Mouse (Mus musculus) adrenal gland, adult 8-10 months (tissue): ENCODE data around the gene Ccdc155. TPM values are rescaled to one million over a fixed set of nuclear protein-coding genes. Genes with fewer than 3 reads are reported as not detected.
"Not testable (repeated sequence)": the region's sequence is repeated elsewhere in the genome, so short reads cannot be mapped to it uniquely, and the experiment has no call there.

Experiments
- DNase-seq: peaks from one replicate; pipeline ENCODE4 v3.0.0; 2022
- total RNA-seq, 4 experiments: library from RNA; stranded (reverse); gene quantifications; 2 replicates each; pipeline ENCODE4 v1.2.4; 2022

Gene Ccdc155
- total RNA-seq, 4 experiments from 2014 or later: 0.12 to 1.2 (median 0.29) TPM

DNA sequence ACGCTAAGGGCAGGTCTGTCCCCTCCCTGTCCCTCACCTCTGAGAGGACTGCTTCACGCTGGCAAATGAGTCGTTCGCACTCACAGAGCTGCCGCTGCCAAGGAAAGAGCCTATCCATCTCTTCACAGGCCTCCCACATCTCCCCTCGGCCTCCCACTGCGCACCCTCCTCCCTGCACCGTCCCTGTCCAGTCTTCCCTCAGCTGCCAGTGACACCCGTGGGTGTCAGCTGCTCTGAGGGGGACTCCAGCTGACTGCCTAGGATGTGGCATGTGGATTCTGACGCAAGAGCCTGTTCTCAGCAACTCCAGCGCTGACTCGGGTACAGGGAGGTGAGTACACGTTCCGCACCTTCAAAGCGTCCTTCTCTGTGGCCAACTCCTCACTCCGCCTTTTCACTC lies 15.1 kb downstream of the Ccdc155 start:
- DNase-seq: no peak

DNA sequence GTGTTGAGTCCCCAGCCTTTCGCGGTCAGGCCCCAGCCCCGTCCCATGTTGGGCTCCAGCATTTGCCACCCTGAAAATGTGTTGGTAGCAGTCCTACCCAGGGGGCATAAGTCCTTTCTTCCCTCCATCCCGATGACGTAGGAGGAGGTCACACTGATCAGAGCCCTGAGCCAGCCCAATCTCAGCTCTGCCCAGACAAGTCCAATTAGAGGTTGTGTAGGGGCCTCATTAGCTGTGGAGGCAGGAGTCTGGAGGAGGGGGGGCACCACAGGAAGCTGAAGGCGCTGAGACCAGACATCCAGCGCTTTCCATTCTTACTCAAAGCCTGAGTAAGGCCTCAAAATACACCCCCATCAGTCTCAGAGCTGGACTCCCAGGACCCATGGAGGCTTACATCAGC lies 18.8 kb downstream of the Ccdc155 start:
- DNase-seq: no peak

DNA sequence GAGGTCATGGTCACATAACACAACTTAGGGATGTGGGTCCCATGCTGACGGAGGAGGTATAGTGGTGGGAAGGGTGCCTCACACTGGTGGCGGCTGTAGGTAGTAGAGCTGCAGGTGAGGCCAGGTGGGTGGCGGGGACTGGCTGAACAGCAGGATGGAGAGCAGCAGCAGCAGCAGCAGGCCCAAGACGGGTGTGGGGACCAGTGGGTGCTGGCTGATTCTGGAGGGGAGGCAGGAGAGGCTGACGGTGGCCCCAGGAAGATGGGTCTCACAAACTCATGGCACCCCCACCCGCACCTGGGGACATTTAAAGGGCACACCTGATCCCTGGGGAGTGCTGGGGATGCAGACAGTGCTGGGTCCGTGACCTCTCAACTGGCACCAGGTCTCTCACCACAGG lies 21.0 kb downstream of the Ccdc155 start:
- no peak for DNase-seq

DNA sequence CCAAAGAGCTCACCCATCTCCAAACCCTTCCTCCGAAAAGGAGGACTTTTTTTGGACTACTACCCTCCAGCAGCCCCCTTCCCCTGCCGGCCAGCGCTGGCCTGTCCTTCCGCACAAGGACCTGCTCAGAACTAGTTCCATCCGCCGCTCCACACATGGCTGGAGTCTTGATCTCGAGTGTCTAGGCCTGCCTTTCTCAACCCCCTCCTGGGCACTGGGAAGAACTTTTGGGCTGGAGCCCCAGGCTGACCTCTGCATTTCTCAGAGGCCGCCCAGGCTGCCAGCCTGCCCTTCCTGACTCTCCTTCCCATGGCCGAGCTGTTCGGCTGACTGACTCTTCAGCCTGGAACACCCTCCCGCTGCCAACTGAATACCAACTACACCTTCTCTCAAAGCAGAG lies 22.1 kb downstream of the Ccdc155 start:
- no peak for DNase-seq

DNA sequence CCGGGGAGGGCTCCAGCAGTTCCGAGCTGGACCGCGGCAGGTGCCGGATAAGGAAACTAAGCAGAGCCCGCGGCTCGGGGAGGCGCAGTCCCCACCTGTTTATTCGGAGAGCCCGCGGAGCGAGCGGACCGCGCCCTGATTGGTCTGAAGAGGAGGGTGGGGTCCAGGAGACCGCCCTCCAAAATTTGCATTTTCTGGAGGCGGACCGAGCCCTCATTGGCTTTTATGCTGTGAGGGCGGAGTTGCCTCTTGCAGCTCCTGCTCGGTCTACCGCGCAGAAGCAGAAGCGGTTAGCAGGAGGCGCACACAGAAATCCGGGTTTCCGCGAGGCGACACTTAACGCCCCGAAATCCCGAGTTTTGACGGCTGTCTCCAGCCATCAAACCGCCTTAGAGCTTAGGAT lies 22.5 kb downstream of the Ccdc155 start:
- DNase-seq: peak; percentile 82

DNA sequence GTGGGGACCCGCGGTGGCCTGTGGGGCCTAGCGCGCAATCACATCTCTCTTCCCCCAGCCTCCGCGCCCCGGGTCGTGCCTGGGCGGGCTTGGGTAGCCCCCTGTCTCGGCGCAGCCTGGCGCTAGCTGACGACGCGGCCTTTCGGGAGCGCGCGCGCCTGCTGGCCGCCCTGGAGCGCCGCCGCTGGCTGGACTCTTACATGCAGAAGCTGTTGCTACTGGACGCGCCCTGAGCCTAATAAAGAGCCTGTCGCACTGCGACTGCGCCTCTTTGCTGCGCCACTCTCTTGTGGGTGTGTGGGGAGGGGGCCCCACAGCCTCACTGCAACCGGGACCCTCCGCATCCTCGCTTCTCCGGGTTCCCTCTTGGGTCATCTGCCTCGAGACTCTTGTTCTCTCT lies 23.2 kb downstream of the Ccdc155 start:
- DNase-seq: no peak

DNA sequence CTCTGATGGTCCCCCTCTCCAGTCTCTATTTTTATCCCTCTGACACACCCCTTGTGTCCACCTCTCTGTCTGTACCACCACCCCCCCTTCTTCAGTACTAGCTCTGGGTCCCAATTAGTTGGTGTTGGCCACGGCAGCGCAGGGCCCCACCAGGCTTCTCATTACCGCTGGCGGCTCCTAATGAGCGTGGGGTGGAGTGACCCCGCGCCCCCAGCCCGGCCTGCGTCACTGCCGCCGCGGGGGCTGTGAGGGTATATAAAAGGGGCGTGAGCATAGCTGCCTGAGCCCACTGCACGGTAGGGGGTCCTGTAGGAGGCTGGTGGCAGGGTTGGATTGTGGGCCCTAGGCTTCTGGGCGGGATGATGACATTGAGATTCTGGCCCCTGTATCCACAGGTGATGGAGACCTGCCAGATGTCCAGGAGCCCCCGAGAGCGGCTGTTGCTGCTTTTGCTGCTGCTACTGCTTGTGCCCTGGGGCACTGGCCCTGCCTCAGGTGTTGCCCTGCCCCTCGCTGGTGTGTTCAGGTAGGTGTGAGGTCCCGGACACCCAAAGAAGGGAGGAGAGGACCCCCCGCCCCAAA lies 23.7 kb downstream of the Ccdc155 start, which contains the start of gene Pth2:
Pth2 (plus strand) TSS at position 100 of the 582 bp plus-strand sequence.
- no peak for DNase-seq

DNA sequence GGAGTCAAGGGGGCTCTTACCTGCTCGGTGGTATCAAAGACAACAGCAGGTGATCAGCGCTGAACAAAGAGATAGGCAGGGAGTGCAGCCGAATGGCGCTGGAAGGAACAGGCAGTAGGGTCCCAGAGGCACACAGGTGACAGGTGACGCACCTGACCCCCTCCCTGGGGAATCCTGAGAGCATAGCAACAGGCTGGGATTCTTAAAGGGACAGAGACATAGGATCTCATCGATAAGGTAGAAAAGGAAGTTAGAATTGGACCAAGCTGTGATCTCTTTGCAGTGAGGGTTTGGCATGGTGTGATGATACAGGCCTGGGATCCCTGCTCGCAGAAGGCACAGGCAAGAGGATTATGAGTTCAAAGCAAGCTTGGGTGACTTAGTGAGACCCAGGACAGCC lies 25.2 kb downstream of the Ccdc155 start, which contains the start of gene Gfy:
Gfy (minus strand) TSS at position 101 of the 400 bp plus-strand sequence.
- DNase-seq: no peak

GRCm38 (mm10) chr7:45178550-45178949 lies 26.1 kb downstream of the Ccdc155 start:
- DNase-seq: no peak

DNA sequence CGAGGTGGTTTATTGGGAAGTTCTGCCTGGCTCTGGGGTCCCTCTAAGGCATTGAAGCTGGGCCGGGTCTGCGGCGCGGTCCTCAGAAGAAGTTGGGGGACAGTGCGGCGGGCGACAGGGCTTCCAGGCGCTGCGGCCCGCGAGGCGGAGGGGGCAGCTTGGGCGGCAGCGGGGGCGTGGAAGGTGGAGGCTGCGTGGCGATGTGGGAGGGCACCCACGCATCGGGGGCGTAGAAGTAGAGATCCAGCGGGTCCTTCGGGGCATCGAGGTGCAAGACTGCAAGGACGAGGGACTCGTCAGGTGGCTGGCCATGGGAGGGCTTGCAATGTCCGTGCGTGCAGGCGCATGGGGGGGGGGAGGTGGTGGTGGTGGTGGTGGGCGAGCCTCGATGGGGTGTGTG lies 28.3 kb downstream of the Ccdc155 start:
- DNase-seq: no peak

DNA sequence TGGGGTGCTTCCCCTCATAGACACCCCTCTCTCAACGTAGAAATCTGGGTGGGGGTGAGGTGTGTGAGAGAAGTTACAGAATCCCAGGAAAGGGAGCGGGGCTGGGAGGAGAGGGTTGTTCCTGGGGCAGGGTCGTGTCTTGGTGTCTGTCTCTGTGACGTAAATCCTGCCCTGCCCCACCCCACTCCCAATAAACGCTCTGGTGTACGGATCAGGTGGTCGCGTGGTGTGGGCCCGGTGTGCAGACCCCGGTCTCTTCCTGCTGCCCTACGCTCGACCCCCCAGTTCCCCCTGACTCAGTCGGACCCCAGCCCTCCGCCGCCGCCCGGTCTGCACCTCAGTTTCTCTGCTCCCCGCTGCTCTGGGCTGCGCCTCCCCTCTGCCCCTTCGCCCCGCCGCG lies 28.8 kb downstream of the Ccdc155 start:
- no peak for DNase-seq

DNA sequence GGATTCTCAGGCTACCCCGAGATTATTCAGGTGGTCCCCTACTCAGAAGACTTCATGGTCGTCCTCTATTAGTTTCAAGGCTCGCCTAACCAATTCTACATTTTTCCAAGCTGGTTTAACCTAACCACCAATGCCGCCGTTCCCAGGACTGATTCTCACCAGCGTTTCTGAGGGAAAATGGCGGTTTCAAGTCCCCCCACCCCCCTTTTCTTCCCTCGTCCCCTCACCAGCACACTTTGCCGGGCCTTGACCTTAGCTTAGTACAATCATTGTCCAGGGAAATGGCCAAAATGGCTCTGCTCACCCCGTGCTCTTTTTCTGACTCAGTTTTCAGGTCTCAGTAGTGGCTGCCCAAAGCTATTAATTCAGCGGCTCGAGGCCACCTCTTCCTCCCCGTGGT lies 29.3 kb downstream of the Ccdc155 start:
- DNase-seq: no peak

DNA sequence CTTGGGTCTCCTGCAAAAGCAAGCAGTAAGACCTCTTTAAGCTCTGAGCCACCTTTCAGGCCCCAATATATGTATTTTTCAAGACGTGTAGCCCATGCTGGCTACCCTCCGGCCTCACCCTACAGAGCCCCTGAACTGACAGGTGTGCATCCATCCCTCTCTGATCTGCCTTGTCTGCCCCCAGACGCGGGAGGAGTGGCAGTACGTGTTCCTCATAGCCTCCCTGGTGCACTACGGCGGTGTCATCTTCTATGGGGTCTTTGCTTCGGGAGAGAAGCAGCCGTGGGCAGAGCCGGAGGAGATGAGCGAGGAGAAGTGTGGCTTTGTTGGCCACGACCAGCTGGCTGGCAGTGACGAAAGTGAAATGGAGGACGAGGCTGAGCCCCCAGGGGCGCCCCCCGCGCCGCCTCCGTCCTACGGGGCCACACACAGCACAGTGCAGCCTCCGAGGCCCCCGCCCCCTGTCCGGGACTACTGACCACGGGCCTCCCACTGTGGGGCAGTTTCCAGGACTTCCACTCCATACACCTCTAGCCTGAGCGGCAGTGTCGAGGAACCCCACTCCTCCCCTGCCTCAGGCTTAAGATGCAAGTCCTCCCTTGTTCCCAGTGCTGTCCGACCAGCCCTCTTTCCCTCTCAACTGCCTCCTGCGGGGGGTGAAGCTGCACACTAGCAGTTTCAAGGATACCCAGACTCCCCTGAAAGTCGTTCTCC lies 30.0 kb downstream of the Ccdc155 start:
- no peak for DNase-seq

- not testable (repeated sequence) for DNase-seq
Measured at GRCm38 (mm10) chr7:45173772-45174171, 30.9 kb downstream of the Ccdc155 start.

DNA sequence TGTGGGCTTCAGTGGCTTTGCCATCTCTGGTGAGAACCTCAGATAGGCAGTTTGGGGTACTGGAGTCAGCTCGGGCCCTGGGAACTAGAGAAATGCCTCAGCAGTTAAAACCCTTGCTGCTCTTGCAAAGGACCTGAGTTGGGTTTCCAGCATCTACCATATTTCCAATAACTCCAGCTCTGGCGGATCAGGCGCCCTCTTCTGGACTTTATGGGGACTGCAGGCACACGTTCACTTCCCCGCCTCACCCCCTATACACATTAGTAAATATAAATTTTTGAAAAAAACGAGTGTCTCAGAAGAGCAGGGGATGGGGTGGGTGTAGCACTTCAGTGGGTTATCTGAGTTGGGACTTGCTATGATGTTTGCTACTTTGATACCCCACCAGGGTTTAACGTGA lies 31.7 kb downstream of the Ccdc155 start:
- no peak for DNase-seq

- DNase-seq: no peak
Measured at GRCm38 (mm10) chr7:45169495-45169894, 35.2 kb downstream of the Ccdc155 start.

- DNase-seq: no peak
Measured at GRCm38 (mm10) chr7:45168656-45169055, 36.0 kb downstream of the Ccdc155 start.

GRCm38 (mm10) chr7:45167761-45168445 lies 36.8 kb downstream of the Ccdc155 start:
- no peak for DNase-seq

- DNase-seq: no peak
Measured at GRCm38 (mm10) chr7:45166950-45167401, 37.7 kb downstream of the Ccdc155 start.

DNA sequence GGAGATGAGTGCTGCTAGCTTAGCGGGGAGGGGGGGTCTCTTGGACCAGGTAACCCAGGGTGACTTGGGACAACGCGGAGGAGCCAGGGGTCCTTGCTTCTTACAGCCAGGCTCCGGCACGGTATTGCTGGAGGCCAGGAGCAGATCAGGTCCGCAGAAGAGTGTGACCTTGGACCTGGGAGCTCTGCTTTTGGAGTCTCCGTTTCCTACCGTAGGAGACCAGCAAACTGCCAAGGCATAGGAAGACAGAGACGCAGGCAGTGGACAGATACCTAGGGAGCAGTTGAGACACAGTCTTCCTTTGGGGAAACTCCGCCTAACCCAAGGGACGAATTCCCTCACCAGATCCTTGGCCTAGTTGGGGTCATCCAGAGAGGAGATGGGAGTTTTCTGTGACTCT lies 39.0 kb downstream of the Ccdc155 start:
- DNase-seq: no peak

GRCm38 (mm10) chr7:45164833-45165232 lies 39.9 kb downstream of the Ccdc155 start:
- no peak for DNase-seq

- no peak for DNase-seq
Measured at GRCm38 (mm10) chr7:45163735-45164490, 40.8 kb downstream of the Ccdc155 start, which contains the start of gene Slc17a7. Slc17a7 (plus strand) TSS chr7:45163949.
